Mouse (Mus musculus) MEL (cell line): ENCODE measurements around the gene Tsga13.

ENCODE experiments used
- CTCF ChIP-seq, 3 experiments: IDR thresholded peaks in 2 of 3; conservative IDR thresholded peaks in 1 of 3; 2 replicates each; pipeline ENCODE4 v1.5.1; 2011 to 2012; ENCODE audit warnings: low read length in 3 of 3, low read depth in 2 of 3, mild to moderate bottlenecking in 2 of 3, improper control_type of control experiment in 1 of 3, inconsistent platforms in 1 of 3, mixed read lengths in 1 of 3, moderate library complexity in 1 of 3; ENCODE audit not compliant: control insufficient read depth in 1 of 3, insufficient read depth in 1 of 3, poor library complexity in 1 of 3, severe bottlenecking in 1 of 3
- ELF1 ChIP-seq: IDR thresholded peaks from 2 replicates; pipeline ENCODE4 v1.6.1; 2014; ENCODE audit warnings: low read depth, mild to moderate bottlenecking, inconsistent platforms, low read length, improper control_type of control experiment, moderate library complexity
- EP300 ChIP-seq, 2 experiments: IDR thresholded peaks; 2 replicates each; pipeline ENCODE4 v1.6.1; 2011; ENCODE audit warnings: improper control_type of control experiment in 2 of 2, low read length in 2 of 2, low read depth in 1 of 2, mild to moderate bottlenecking in 1 of 2
- ETS1 ChIP-seq: IDR thresholded peaks from 2 replicates; pipeline ENCODE4 v1.6.1; 2012; ENCODE audit warnings: low read depth, mild to moderate bottlenecking, inconsistent platforms, low read length, improper control_type of control experiment, moderate library complexity
- GATA1 ChIP-seq: IDR thresholded peaks from 2 replicates; pipeline ENCODE4 v1.6.1; 2011; ENCODE audit warnings: low read depth, low read length, improper control_type of control experiment
- MAZ ChIP-seq: IDR thresholded peaks from 2 replicates; pipeline ENCODE4 v1.6.1; 2012; ENCODE audit warnings: low read depth, mild to moderate bottlenecking, inconsistent platforms, low read length, improper control_type of control experiment
- MXI1 ChIP-seq: IDR thresholded peaks from 2 replicates; pipeline ENCODE4 v1.6.1; 2011; ENCODE audit warnings: mild to moderate bottlenecking, low read depth, low read length, improper control_type of control experiment
- MYB ChIP-seq: IDR thresholded peaks from 2 replicates; pipeline ENCODE4 v1.6.1; 2011; ENCODE audit warnings: mild to moderate bottlenecking, low read depth, low read length, improper control_type of control experiment
- NRF1 ChIP-seq: IDR thresholded peaks from 2 replicates; pipeline ENCODE4 v1.6.1; 2014; ENCODE audit warnings: low read depth, mild to moderate bottlenecking, inconsistent platforms, low read length, improper control_type of control experiment, moderate library complexity; ENCODE audit not compliant: poor library complexity, insufficient read depth, severe bottlenecking
- POLR2A ChIP-seq, 2 experiments: IDR thresholded peaks; 2 replicates each; pipeline ENCODE4 v1.6.1; 2011 to 2012; ENCODE audit warnings: low read length in 2 of 2, mild to moderate bottlenecking in 2 of 2, control low read depth in 1 of 2, improper control_type of control experiment in 1 of 2, low read depth in 1 of 2, moderate library complexity in 1 of 2; ENCODE audit not compliant: control insufficient read depth in 1 of 2, insufficient read depth in 1 of 2, poor library complexity in 1 of 2
- POLR2AphosphoS5 ChIP-seq: IDR thresholded peaks from 2 replicates; pipeline ENCODE4 v1.6.1; 2012; ENCODE audit warnings: low read depth, borderline replicate concordance, mild to moderate bottlenecking, inconsistent platforms, low read length, moderate library complexity, mixed read lengths
- ZKSCAN1 ChIP-seq: IDR thresholded peaks from 2 replicates; pipeline ENCODE4 v1.6.1; 2012; ENCODE audit warnings: low read depth, mild to moderate bottlenecking, inconsistent platforms, low read length, improper control_type of control experiment, moderate library complexity
- ZMIZ1 ChIP-seq: IDR thresholded peaks from 2 replicates; pipeline ENCODE4 v1.6.1; 2012; ENCODE audit warnings: low read depth, mild to moderate bottlenecking, inconsistent platforms, low read length, improper control_type of control experiment, moderate library complexity

GRCm38 (mm10) chr6:30958736-30959540, 43.6 kb upstream of the Tsga13 start, which contains the start of gene Klf14:
- TF ChIP-seq NRF1 (no peak), POLR2AphosphoS5 (no peak), POLR2A (IDR thresholded peaks at IDR 0.05; ENCODE audit: control insufficient read depth in 1 of 2, insufficient read depth in 1 of 2, low read depth in 1 of 2, low read length in 2 of 2, poor library complexity in 1 of 2) (no peak), MYB (no peak), EP300 (IDR thresholded peaks at IDR 0.05; ENCODE audit: low read depth in 1 of 2, low read length in 2 of 2) (no peak), MXI1 (no peak), ELF1 (no peak), CTCF (IDR thresholded peaks at IDR 0.05 in 2 of 3, conservative IDR thresholded peaks at IDR 0.05 in 1 of 3; ENCODE audit: control insufficient read depth in 1 of 3, insufficient read depth in 1 of 3, low read depth in 2 of 3, low read length in 3 of 3, poor library complexity in 1 of 3, severe bottlenecking in 1 of 3) (no peak), ETS1 (no peak), ZMIZ1 (no peak), ZKSCAN1 (no peak), GATA1 (no peak), MAZ (no peak)
